Mouse (Mus musculus): ENCODE measurements around the gene Col16a1.

Gene Col16a1

DNA sequence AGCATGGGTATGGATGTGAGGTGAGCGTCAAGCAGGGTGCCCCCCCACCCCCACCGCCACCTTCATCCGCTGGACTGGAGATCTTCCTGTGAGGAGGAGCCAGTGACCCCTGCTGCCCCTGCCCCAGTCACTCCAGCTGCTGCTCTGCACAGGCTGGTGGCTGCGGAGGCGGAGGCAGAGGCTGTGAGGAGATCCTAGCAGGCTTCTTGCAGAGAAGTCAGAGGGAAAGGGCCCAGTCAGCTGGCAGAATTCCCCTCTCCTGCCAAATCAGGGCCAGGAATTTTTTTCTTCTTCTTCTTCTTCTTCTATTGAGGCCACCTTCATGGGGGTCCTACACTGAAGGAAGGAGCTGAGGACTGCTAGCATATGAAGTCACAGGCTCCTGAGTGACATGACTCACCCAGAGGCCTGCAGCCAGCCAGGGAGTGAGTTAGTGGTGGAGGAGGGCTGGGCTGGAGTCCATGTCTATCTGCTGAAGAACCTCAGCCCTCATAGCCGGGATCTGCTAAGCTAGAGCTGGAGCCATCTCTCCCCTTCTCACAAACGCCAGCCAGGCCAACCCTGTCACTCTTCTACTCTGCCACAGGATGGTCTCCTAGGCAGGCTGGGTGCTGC lies 36.8 kb downstream of the Col16a1 start:
- DNase-seq (ENCODE audit: low spot score in 2 of 2), result peak in 1 of 2 experiments; percentile 48

GRCm38 (mm10) chr4:130085246-130085820 lies 37.7 kb downstream of the Col16a1 start:
- DNase-seq (ENCODE audit: low spot score in 2 of 2), result no peak

DNA sequence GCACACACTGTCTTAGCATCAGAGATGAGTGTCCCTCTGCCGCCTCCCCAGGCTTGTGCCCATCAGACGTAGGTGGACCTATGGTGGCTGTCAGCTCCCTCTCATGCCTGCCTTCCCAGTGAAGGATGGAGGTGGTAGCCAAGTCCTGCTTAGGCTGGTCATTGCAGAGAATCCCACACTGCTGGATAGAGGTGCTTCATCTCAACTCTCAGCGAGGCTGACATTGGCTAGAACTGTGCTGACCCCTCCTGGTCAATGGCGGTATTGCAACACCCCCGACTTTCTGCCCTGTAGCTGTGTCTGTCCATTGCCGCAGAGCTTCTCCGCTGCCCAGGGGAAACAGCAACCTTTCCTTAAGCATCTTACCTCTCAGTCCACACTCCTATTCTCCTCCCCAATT lies 39.7 kb downstream of the Col16a1 start:
- DNase-seq (ENCODE audit: low spot score in 2 of 2), result peak; percentile 81 to 97

DNA sequence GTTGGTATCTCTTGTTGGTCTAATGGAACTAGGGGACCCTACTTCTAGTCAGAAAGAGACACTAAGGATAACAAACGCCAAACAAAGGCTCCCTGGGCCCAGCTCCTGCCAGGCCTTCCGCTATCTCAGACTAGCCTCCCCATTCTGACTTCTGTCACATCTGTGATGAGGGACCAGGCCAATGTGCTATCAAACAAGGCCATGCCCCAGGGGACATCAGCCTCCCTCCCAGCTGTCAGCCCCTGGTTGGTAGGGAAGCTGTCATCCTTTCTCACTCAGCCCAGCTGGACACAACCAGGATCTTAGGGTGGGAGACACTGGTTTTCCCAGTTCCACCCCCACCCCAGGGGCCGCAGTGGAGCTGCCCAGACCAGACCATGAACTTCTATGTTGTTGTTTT lies 47.5 kb downstream of the Col16a1 start:
- DNase-seq (ENCODE audit: low spot score in 2 of 2), result no peak

- no peak for DNase-seq (ENCODE audit: low spot score in 2 of 2)
Observed at GRCm38 (mm10) chr4:130101183-130101582, 53.5 kb downstream of the Col16a1 start.

DNA sequence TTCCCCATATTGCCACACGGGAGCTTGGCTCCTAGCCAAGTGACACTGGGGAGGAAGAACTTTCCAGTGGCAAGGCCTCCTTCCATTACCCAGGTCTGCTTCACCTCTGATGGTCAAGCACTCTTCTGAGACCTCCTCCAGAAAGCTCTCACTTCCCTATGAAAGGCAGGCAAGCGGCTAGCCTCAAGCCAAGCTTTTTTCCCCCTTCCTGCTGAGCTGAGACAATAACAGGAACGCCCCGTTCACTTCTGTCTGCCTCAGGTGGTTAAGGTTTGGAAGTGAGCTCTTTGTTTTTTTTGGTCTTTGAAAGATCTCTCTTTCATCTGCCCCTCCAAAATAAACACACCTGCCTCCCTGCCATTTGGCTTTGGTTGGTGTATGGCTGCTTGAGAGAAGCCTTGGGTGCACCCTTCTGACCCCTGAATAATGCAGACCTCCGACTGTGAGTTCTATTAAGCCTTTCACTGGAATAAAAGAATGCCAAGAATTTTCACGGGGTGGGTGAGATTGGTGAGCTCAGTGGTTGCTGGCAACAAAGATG lies 54.5 kb downstream of the Col16a1 start, which contains the start of gene Pef1:
Gene Pef1, plus strand, starts transcription at position 448 of the 541 bp plus-strand sequence.
- no peak for DNase-seq (ENCODE audit: low spot score in 2 of 2)

DNA sequence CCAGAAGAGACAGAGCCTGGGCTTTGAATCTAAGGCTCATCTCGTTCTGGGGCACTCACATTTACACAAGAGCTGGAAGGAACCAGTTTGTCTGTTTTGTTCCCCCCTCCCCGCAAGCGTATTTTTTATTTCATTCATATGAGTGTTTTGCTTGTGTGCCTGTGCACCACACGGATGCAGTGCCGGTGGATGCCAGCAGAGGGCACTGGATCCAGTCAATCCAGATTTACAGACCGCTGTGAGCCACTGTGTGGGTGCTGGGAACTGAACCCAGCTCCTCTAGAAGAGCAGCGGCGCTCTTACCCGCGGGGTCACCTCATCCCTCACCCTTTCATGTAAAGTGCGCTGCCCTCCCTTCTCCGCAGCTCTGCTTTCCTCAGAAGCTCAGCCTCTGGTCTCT lies 56.0 kb downstream of the Col16a1 start:
- DNase-seq (ENCODE audit: low spot score in 2 of 2), result no peak

DNA sequence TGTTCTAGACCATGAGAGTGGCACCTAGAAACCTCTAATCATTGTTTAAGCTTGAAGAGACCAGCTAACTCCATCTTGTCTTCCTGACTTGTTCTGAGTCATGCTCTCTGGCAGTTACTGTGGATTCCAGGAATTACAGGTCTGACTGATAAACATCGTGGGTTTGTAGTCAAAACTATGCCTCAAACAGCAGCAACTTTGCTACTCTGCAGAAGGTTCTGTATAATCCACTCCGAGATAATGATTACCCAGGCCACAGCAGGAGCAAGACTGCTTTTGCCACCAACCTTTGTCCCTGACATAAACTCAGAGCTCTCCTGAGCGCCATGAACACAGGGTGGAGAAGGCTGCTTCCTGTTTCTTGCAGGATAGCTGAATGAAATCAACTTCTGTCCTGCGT lies 56.9 kb downstream of the Col16a1 start:
- DNase-seq (ENCODE audit: low spot score in 2 of 2), result no peak

GRCm38 (mm10) chr4:130107065-130107443 lies 59.4 kb downstream of the Col16a1 start:
- no peak for DNase-seq (ENCODE audit: low spot score in 2 of 2)

DNA sequence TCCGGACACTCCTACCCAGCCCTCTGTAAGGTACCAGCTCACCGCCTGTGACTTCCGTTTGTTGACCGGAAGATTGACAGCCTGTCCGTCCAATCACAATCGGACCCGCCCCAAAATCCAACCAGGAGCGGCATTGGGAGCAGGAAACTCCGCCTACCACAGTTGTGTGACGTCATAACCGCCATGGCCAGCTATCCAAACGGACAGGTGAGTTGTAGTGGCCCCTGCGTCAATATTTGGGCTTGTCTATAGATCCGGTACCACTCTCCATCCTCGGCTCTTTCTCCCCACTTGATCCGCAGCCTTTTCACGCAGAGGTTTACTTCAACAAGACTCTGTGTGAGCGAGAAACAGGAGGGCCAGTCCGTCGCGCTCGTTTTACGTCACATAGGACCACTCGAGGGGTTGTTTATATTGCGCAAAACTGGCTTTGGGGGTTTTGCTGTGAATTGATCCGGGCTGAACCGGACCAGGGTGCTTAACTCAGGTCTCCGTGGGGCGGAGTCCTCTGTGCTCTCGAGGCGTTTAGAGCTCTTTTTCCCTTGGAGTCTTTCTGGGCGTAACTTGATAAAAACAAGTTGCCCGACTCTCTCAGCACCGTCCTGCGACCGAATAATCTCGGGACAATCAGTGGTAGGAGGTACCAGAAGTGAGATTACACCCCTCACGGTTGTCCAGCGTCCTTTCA lies 59.9 kb downstream of the Col16a1 start:
- peak; percentile 99 for DNase-seq (ENCODE audit: low spot score in 2 of 2)

DNA sequence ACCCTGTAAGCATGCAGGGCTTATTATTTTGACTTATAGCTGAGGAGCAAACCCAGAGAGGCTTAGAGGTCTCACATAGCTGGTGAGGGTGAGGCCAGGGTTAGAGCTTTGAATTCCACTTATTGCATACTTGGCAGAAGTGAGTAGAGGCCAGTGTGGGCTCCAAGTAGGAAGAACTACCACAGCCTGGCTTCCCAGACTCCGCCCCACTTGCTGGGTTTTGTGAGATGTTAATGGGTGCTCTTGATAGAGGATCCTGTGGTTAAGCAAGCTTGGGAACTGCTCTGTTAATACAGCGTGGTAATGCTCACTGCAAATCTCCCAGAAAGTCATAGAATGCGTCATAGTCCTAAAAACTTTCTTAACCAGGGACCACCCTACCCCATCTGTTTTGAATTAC lies 61.3 kb downstream of the Col16a1 start:
- no peak for DNase-seq (ENCODE audit: low spot score in 2 of 2)

GRCm38 (mm10) chr4:130109666-130110065 lies 62.0 kb downstream of the Col16a1 start:
- DNase-seq (ENCODE audit: low spot score in 2 of 2), result no peak

- no peak for DNase-seq (ENCODE audit: low spot score in 2 of 2)
Observed at GRCm38 (mm10) chr4:130110091-130110490, 62.5 kb downstream of the Col16a1 start.

DNA sequence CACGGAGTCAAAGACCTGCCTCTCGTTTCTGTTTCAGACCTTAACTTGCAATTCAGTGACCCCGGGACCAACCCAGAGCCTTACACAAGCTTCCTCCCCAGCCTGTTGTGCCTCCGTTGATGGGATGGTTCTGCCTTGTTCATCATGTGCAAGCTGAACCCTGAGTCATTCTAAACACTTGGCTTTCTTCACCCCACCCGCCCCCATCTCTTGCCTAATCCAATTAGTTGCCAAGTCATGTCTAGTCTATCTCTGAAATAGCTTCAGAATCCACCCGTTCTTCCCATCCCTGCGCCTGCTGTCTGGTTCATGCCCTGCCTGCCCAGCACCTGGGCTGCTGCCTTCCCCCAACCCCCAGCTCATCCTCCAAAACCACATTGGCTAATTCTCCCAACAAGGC lies 64.7 kb downstream of the Col16a1 start:
- peak; percentile 28 to 78 for DNase-seq (ENCODE audit: low spot score in 2 of 2)

GRCm38 (mm10) chr4:130112732-130113131 lies 65.1 kb downstream of the Col16a1 start:
- no peak for DNase-seq (ENCODE audit: low spot score in 2 of 2)

DNA sequence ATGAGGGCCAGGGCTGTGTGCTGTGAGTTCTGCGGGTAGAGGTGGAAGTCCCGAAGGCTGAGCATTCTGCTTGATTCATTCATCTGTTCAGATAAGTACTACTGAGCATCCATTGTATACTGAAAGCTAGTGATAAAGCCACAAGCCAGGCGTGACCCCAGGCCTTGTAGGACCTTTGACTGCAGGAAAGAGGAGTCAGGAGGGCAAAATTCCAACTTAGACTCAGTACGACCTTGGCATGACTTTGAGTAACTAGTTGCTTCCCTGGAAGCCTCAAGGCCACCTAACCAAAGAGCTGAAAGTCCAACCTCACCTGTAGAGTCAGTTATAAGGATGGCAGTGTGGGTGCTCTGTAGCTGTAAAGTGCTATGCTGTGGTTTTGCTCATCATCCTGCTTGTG lies 73.1 kb downstream of the Col16a1 start:
- DNase-seq (ENCODE audit: low spot score in 2 of 2), result no peak

- no peak for DNase-seq (ENCODE audit: low spot score in 2 of 2)
Observed at GRCm38 (mm10) chr4:130121560-130121959, 73.9 kb downstream of the Col16a1 start.

- DNase-seq (ENCODE audit: low spot score in 2 of 2), result no peak
Observed at GRCm38 (mm10) chr4:130123020-130123419, 75.4 kb downstream of the Col16a1 start.

DNA sequence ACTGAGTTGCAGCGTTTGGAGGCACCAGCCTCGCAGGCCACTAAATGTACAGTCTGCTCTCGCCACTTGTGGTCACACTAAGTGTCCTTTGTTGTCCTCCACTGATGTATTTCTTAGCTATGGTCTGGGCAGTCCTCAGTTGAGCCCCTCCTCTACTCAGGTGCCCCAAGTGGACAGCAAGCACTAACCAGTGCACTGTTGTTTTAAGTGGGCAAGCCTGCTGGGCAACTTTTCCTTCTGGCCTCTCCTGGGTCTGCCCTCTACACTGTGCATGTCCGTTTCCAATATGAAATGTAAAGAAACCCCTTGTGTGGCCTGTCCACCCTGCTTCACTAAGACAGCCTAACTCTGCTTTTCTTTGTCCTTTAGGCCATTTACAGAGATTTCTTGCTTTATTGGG lies 76.5 kb downstream of the Col16a1 start:
- DNase-seq (ENCODE audit: low spot score in 2 of 2), result no peak

GRCm38 (mm10) chr4:130125164-130125563 lies 77.5 kb downstream of the Col16a1 start:
- DNase-seq (ENCODE audit: low spot score in 2 of 2), result no peak

DNA sequence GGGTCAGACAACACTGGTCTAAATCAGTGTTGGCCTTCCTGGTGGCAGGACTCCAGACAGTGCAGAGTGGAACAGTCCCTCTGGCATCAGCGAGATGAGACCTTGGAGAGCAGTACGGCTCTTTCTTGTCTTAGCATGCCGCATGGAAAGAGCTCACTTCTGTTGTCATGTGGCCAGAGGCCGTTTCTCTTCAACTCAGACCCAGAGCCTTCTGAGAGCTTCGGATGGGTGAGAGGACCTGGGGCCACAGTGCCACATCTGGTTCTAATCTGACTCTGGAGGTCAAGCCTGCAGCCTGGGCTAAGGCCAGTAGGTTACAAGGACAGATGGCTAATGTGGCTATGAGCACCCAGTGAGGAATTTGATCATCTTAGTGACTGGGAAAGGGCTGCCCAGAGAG lies 78.3 kb downstream of the Col16a1 start:
- no peak for DNase-seq (ENCODE audit: low spot score in 2 of 2)

DNA sequence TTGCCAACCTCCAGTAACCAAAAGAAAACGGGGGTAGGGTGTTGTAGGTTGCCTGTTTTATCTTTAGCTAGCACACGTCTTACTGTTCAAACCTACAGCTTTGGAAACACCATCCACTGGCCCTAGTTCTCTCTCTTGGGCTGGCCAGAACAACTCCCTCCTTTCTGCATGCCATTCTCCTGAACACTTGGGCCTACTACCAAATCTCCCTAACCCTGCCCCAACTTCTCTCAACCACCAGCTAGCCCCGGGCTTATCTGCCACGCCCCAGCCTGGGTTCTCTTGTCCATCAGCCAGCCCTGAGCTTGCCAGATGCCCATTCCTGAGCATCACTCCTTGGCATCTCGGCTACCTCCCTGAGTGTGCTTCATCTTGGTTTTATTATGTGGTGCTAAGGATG lies 81.3 kb downstream of the Col16a1 start:
- no peak for DNase-seq (ENCODE audit: low spot score in 2 of 2)

DNA sequence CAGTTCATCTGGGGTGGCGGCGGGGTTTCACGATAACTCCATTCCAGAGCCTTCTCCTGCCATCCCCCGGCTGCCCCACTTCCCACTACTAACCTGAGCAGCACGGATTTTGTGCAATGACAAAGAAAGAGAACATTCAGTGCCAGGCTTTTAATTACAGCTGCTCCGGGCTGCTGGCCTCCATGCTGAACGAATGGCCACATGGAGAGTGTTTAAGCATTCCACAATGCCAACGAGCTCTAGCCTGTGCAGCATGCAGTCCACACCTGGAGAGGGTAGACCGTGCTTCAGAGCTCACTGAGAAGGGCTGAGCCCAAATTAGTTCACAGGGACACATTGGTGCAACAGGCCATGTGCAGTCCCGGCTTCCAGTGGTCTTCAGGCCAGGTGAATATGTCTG lies 82.4 kb downstream of the Col16a1 start:
- DNase-seq (ENCODE audit: low spot score in 2 of 2), result no peak

Measured in urinary bladder, adult 18-20 months (tissue).